Mouse (Mus musculus) layer of hippocampus, adult 8-10 months (tissue): ENCODE measurements around the gene Lcn11. TPM values are rescaled to one million over a fixed set of nuclear protein-coding genes. Genes with fewer than 3 reads are reported as not detected.
"Not testable (repeated sequence)": the region's sequence is repeated elsewhere in the genome, so short reads cannot be mapped to it uniquely, and the experiment has no call there.

Experiments
- DNase-seq, 2 experiments: peaks; one replicate each; pipeline ENCODE4 v3.0.0; 2022; ENCODE audit warnings: low spot score in 2 of 2
- total RNA-seq, 4 experiments: library from RNA; stranded (reverse); gene quantifications; 2 replicates each; pipeline ENCODE4 v1.2.4; 2022

Gene Lcn11
- total RNA-seq, result not detected

- no peak for DNase-seq
Observed at GRCm38 (mm10) chr2:25776717-25777116, at the start of gene Lcn11. Lcn11 (plus strand) TSS chr2:25777017.

GRCm38 (mm10) chr2:25733199-25733930 lies 43.5 kb upstream of the Lcn11 start:
- DNase-seq, result no peak

GRCm38 (mm10) chr2:25736709-25737108 lies 40.1 kb upstream of the Lcn11 start, which contains the start of gene Obp2b:
Obp2b (plus strand) TSS chr2:25737009.
- DNase-seq, result not testable (repeated sequence)

GRCm38 (mm10) chr2:25741671-25742070 lies 35.1 kb upstream of the Lcn11 start:
- DNase-seq, result no peak

GRCm38 (mm10) chr2:25754201-25754600 lies 22.6 kb upstream of the Lcn11 start:
- no peak for DNase-seq

- no peak for DNase-seq
Observed at GRCm38 (mm10) chr2:25758064-25758625, 18.7 kb upstream of the Lcn11 start.

- DNase-seq, result no peak
Observed at GRCm38 (mm10) chr2:25765269-25765668, 11.5 kb upstream of the Lcn11 start, which contains the start of gene Lcn3. Lcn3 (plus strand) TSS chr2:25765569.

- no peak for DNase-seq
Observed at GRCm38 (mm10) chr2:25767764-25768163, 9.1 kb upstream of the Lcn11 start.

GRCm38 (mm10) chr2:25773507-25773906 lies 3.3 kb upstream of the Lcn11 start:
- DNase-seq, result no peak

- DNase-seq, result no peak
Observed at GRCm38 (mm10) chr2:25774640-25775039, 2.2 kb upstream of the Lcn11 start.

- DNase-seq, result no peak
Observed at GRCm38 (mm10) chr2:25775991-25776390, 826 bp upstream of the Lcn11 start.

- DNase-seq, result no peak
Observed at GRCm38 (mm10) chr2:25779076-25779475, 2.3 kb downstream of the Lcn11 start.

- DNase-seq, result no peak
Observed at GRCm38 (mm10) chr2:25780921-25781320, 4.1 kb downstream of the Lcn11 start.

- no peak for DNase-seq
Observed at GRCm38 (mm10) chr2:25781957-25782356, 5.1 kb downstream of the Lcn11 start, which contains the start of gene Gm13539. Gm13539 (plus strand) TSS chr2:25782257.

GRCm38 (mm10) chr2:25785573-25786322 lies 8.9 kb downstream of the Lcn11 start:
- DNase-seq, result no peak

- DNase-seq, result no peak
Observed at GRCm38 (mm10) chr2:25789092-25789491, 12.3 kb downstream of the Lcn11 start.

GRCm38 (mm10) chr2:25797635-25798034 lies 20.8 kb downstream of the Lcn11 start:
- no peak for DNase-seq

- DNase-seq, result no peak
Observed at GRCm38 (mm10) chr2:25798065-25798464, 21.2 kb downstream of the Lcn11 start.

- DNase-seq, result no peak
Observed at GRCm38 (mm10) chr2:25811711-25812110, 34.9 kb downstream of the Lcn11 start.

GRCm38 (mm10) chr2:25813364-25813763 lies 36.5 kb downstream of the Lcn11 start:
- DNase-seq, result no peak

- DNase-seq, result not testable (repeated sequence)
Observed at GRCm38 (mm10) chr2:25815748-25816147, 38.9 kb downstream of the Lcn11 start, which contains the start of gene Glt6d1. Glt6d1 (minus strand) TSS chr2:25815848.

GRCm38 (mm10) chr2:25822806-25823205 lies 46.0 kb downstream of the Lcn11 start, which contains the start of gene Lcn9:
Lcn9 (plus strand) TSS chr2:25823153.
- DNase-seq, result no peak
